Mouse (Mus musculus): ENCODE data around the gene A430033K04Rik.

GRCm38 (mm10) chr5:138619211-138620128, 3.2 kb upstream of the A430033K04Rik start, which contains the start of gene Zfp68:
- TF ChIP-seq CTCF (IDR thresholded peaks at IDR 0.05; ENCODE audit: low read depth, low read length) (no peak), GATA2 (IDR thresholded peaks at IDR 0.05; ENCODE audit: borderline replicate concordance, low read depth, low read length) (no peak), TAL1 (conservative IDR thresholded peaks at IDR 0.05; ENCODE audit: low read depth, low read length) (no peak), GATA1 (IDR thresholded peaks at IDR 0.05; ENCODE audit: borderline replicate concordance, low read length) (no peak), POLR2AphosphoS5 (IDR thresholded peaks at IDR 0.05; ENCODE audit: insufficient replicate concordance, low read depth, low read length) (no peak)
